Mouse (Mus musculus) CH12.LX (cell line): ENCODE results near the gene Lgals7. TPM values are rescaled to one million over a fixed set of nuclear protein-coding genes. Genes with fewer than 3 reads are reported as not detected.

ENCODE experiments used
- DNase-seq: peaks from one replicate; pipeline ENCODE4 v3.0.0-alpha.2; 2013; ENCODE audit errors: extremely low read depth
- H3K27ac ChIP-seq: 2 replicates; pipeline ENCODE4 v1.5.1; 2012; ENCODE audit warnings: low read depth, mild to moderate bottlenecking, control low read depth, moderate library complexity; ENCODE audit not compliant: insufficient read depth
- H3K27me3 ChIP-seq: replicated peaks from 2 replicates; pipeline ENCODE3; 2012; ENCODE audit warnings: inconsistent platforms
- H3K36me3 ChIP-seq, 2 experiments: replicated peaks in 1 of 2; 2 replicates each; pipeline versions ENCODE3 to v1.6.1; 2012; ENCODE audit warnings: inconsistent platforms in 1 of 2, low read length in 1 of 2, mild to moderate bottlenecking in 1 of 2, mixed read lengths in 1 of 2, moderate library complexity in 1 of 2; ENCODE audit not compliant: control insufficient read depth in 1 of 2, insufficient read depth in 1 of 2
- H3K4me1 ChIP-seq, 2 experiments: 2 replicates each; pipeline ENCODE4 v1.6.1; 2012; ENCODE audit warnings: inconsistent platforms in 1 of 2, moderate library complexity in 1 of 2; ENCODE audit not compliant: insufficient read depth in 2 of 2, control insufficient read depth in 1 of 2
- H3K4me2 ChIP-seq: 2 replicates; pipeline ENCODE4 v1.6.1; 2012; ENCODE audit warnings: low read depth, mild to moderate bottlenecking, control low read depth; ENCODE audit not compliant: poor library complexity, insufficient read depth, severe bottlenecking
- H3K4me3 ChIP-seq, 3 experiments: fragments of 150-350 bp in 1 of 3; sonication (generic) in 1 of 3; replicated peaks in 1 of 3; 2 replicates each; pipeline versions ENCODE3 to v1.5.1; 2011 to 2012; ENCODE audit warnings: low read depth in 2 of 3, low read length in 2 of 3, mild to moderate bottlenecking in 2 of 3, moderate library complexity in 2 of 3, control low read depth in 1 of 3, improper control_type of control experiment in 1 of 3, inconsistent platforms in 1 of 3, mixed read lengths in 1 of 3; ENCODE audit not compliant: poor library complexity in 1 of 3
- H3K79me2 ChIP-seq: replicated peaks from 2 replicates; pipeline ENCODE4 v1.6.1; 2012; ENCODE audit warnings: mild to moderate bottlenecking, moderate library complexity; ENCODE audit not compliant: control insufficient read depth, poor library complexity, insufficient read depth, severe bottlenecking; ENCODE audit errors: extremely low read depth
- H3K9ac ChIP-seq: 2 replicates; pipeline ENCODE4 v1.6.1; 2012; ENCODE audit warnings: low read depth, mild to moderate bottlenecking, control low read depth, moderate library complexity; ENCODE audit not compliant: insufficient read depth
- H3K9me3 ChIP-seq: replicated peaks from 2 replicates; pipeline ENCODE3; 2012; ENCODE audit warnings: low read length, inconsistent platforms, mixed read lengths
- BHLHE40 ChIP-seq: IDR thresholded peaks from 2 replicates; pipeline ENCODE4 v1.6.1; 2011; ENCODE audit warnings: mild to moderate bottlenecking, low read depth, low read length, improper control_type of control experiment
- CHD2 ChIP-seq: IDR thresholded peaks from 2 replicates; pipeline ENCODE4 v1.6.1; 2011; ENCODE audit warnings: low read length, improper control_type of control experiment
- ELF1 ChIP-seq: IDR thresholded peaks from 2 replicates; pipeline ENCODE4 v1.6.1; 2014; ENCODE audit warnings: low read depth, mild to moderate bottlenecking, inconsistent platforms, low read length, improper control_type of control experiment
- EP300 ChIP-seq: IDR thresholded peaks from 2 replicates; pipeline ENCODE4 v1.6.1; 2011; ENCODE audit warnings: low read length, improper control_type of control experiment
- GABPA ChIP-seq: IDR thresholded peaks from 2 replicates; pipeline ENCODE4 v1.6.1; 2012; ENCODE audit warnings: low read depth, low read length, improper control_type of control experiment, inconsistent platforms; ENCODE audit not compliant: insufficient replicate concordance
- HCFC1 ChIP-seq: IDR thresholded peaks from 2 replicates; pipeline ENCODE4 v1.6.1; 2012; ENCODE audit warnings: low read depth, mild to moderate bottlenecking, inconsistent platforms, low read length, improper control_type of control experiment
- JUN ChIP-seq: IDR thresholded peaks from 2 replicates; pipeline ENCODE4 v1.6.1; 2011; ENCODE audit warnings: low read depth, mild to moderate bottlenecking, low read length, improper control_type of control experiment, moderate library complexity; ENCODE audit not compliant: insufficient read depth
- JUND ChIP-seq: conservative IDR thresholded peaks from 2 replicates; pipeline ENCODE4 v1.6.1; 2011; ENCODE audit warnings: low read depth, low read length, improper control_type of control experiment
- MAFK ChIP-seq: IDR thresholded peaks from 2 replicates; pipeline ENCODE4 v1.6.1; 2011; ENCODE audit warnings: low read length, improper control_type of control experiment; ENCODE audit not compliant: insufficient replicate concordance
- MAX ChIP-seq: IDR thresholded peaks from 2 replicates; pipeline ENCODE4 v1.6.1; 2011; ENCODE audit warnings: low read length, improper control_type of control experiment
- MAZ ChIP-seq: IDR thresholded peaks from 2 replicates; pipeline ENCODE4 v1.6.1; 2012; ENCODE audit warnings: low read depth, mild to moderate bottlenecking, inconsistent platforms, low read length, improper control_type of control experiment, moderate library complexity
- MYC ChIP-seq: IDR thresholded peaks from 2 replicates; pipeline ENCODE4 v1.6.1; 2011; ENCODE audit warnings: low read depth, mild to moderate bottlenecking, improper control_type of control experiment, low read length
- NRF1 ChIP-seq: IDR thresholded peaks from 2 replicates; pipeline ENCODE4 v1.6.1; 2014; ENCODE audit warnings: low read depth, mild to moderate bottlenecking, inconsistent platforms, low read length, improper control_type of control experiment, moderate library complexity
- POLR2AphosphoS2 ChIP-seq: IDR thresholded peaks from 2 replicates; pipeline ENCODE4 v1.6.1; 2011; ENCODE audit warnings: low read depth, low read length, improper control_type of control experiment
- SIN3A ChIP-seq: IDR thresholded peaks from 2 replicates; pipeline ENCODE4 v1.6.1; 2012; ENCODE audit warnings: low read length, improper control_type of control experiment, inconsistent platforms
- TCF12 ChIP-seq: IDR thresholded peaks from 2 replicates; pipeline ENCODE4 v1.6.1; 2014; ENCODE audit warnings: low read depth, mild to moderate bottlenecking, inconsistent platforms, low read length, improper control_type of control experiment
- UBTF ChIP-seq: IDR thresholded peaks from 2 replicates; pipeline ENCODE4 v1.6.1; 2012; ENCODE audit warnings: low read depth, mild to moderate bottlenecking, inconsistent platforms, low read length, improper control_type of control experiment, moderate library complexity
- USF2 ChIP-seq: conservative IDR thresholded peaks from 2 replicates; pipeline ENCODE4 v1.6.1; 2011; ENCODE audit warnings: low read depth, low read length, improper control_type of control experiment
- ZC3H11A ChIP-seq: IDR thresholded peaks from 2 replicates; pipeline ENCODE4 v1.6.1; 2012; ENCODE audit warnings: low read depth, mild to moderate bottlenecking, inconsistent platforms, low read length, improper control_type of control experiment
- ZKSCAN1 ChIP-seq: IDR thresholded peaks from 2 replicates; pipeline ENCODE4 v1.6.1; 2012; ENCODE audit warnings: low read depth, inconsistent platforms, low read length, improper control_type of control experiment, borderline replicate concordance
- ZMIZ1 ChIP-seq: IDR thresholded peaks from 2 replicates; pipeline ENCODE4 v1.6.1; 2012; ENCODE audit warnings: low read depth, mild to moderate bottlenecking, inconsistent platforms, low read length, improper control_type of control experiment
- ZNF384 ChIP-seq: IDR thresholded peaks from 2 replicates; pipeline ENCODE4 v1.6.1; 2012; ENCODE audit warnings: low read depth, low read length, improper control_type of control experiment, inconsistent platforms
- dilution Hi-C: fragments of 300-500 bp; cut with MboI; formaldehyde crosslinking; loops from 2 replicates; pipeline ENCODE4 v1.14.3; 2020; ENCODE audit warnings: low sequenced_read_pairs; ENCODE audit not compliant: extremely low pct_unique_long_range_greater_than_20kb, extremely low pct_ligation_motif_present
- in situ Hi-C: fragments of 300-500 bp; cut with MboI; formaldehyde crosslinking; loops from 3 replicates; pipeline ENCODE4 v1.14.3; 2019; ENCODE audit warnings: low sequenced_read_pairs, low pct_ligation_motif_present, low pct_unique_long_range_greater_than_20kb, mixed read lengths
- polyA plus RNA-seq: library from polyadenylated mRNA; unstranded; fragments of >175 nt; gene quantifications from 2 replicates; pipeline ENCODE4 v1.2.1, GENCODE M21; 2012; ENCODE audit warnings: low read depth; ENCODE audit not compliant: insufficient read length
- total RNA-seq, 2 experiments: library from RNA; depleted of rRNA; stranded (reverse); fragments of 300-350 nt in 1 of 2; fragments of >200 nt in 1 of 2; gene quantifications; 2 replicates each; pipeline ENCODE4 v1.2.3; 2012 to 2014

Gene Lgals7
- total and polyA plus RNA-seq, 3 experiments = not detected

- TF ChIP-seq JUND (no peak), EP300 (no peak), ZNF384 (no peak), UBTF (no peak), MAFK (no peak), MAX (no peak), POLR2AphosphoS2 (no peak), MYC (no peak), GABPA (no peak), USF2 (no peak)
- DNase-seq = no peak
Measured at GRCm38 (mm10) chr7:28886486-28886885, 22.8 kb downstream of the Lgals7 start.

DNA sequence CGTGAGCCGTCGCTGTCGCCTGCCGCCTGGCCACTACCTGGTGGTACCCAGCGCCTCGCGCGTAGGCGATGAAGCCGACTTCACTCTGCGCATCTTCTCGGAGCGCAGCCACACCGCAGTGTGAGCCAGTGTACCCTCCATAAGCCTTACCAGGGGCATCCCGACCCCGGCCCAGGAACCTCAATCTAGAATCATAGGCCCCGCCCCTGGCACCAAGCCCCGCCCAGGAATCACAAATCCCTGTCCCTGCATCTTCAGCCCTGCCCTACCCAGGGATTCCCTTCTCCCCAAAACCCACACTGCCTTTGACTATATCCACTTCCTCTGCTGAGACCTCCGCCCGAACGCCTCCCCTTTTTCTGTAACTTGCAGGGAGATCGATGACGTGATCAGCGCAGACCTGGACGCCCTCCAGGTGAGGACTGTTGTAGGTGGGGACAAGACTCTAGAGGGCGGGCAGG is 25.1 kb downstream of the Lgals7 start:
- Histone ChIP-seq H3K27me3 (no peaks in the 10 kb centered on the region), H3K9ac (no peak overlapping the region), H3K4me2 (no peak overlapping the region), H3K4me3 (no peak overlapping the region), H3K79me2 (no peaks in the 10 kb centered on the region), H3K27ac (no peak overlapping the region), H3K4me1 (no peaks in the 10 kb centered on the region), H3K36me3 (peaks cover 17 to 57% of the 10 kb centered on the region in 2 experiments), H3K9me3 (no peaks in the 10 kb centered on the region)
- dilution Hi-C loops = no loop called here
- no peak for DNase-seq
- in situ Hi-C loops = no loop called here
- TF ChIP-seq ZMIZ1 (no peak), GABPA (no peak), ELF1 (no peak), MAX (no peak), MAZ (no peak), HCFC1 (no peak), USF2 (no peak), ZC3H11A (no peak), BHLHE40 (no peak), ZKSCAN1 (no peak), JUND (no peak), CHD2 (no peak), SIN3A (no peak), TCF12 (no peak), NRF1 (no peak), JUN (no peak)

More at GRCm38 (mm10) chr7:28886486-28886885, 22.8 kb downstream of the Lgals7 start:
- Histone ChIP-seq H3K36me3 (peaks cover under 1 to 36% of the 10 kb centered on the region in 2 experiments), H3K79me2 (no peaks in the 10 kb centered on the region), H3K4me1 (no peaks in the 10 kb centered on the region), H3K4me2 (no peak overlapping the region), H3K4me3 (no peak overlapping the region), H3K9ac (no peak overlapping the region), H3K27ac (no peak overlapping the region), H3K27me3 (no peaks in the 10 kb centered on the region), H3K9me3 (no peaks in the 10 kb centered on the region)
- dilution Hi-C loops (no loop called here), in situ Hi-C loops (no loop called here)
